Mouse (Mus musculus) megakaryocyte, embryonic 14.5 days (primary cell): ENCODE measurements around the gene Ttc39b. TPM values are rescaled to one million over a fixed set of nuclear protein-coding genes. Genes with fewer than 3 reads are reported as not detected.

ENCODE experiments used
- H3K27me3 ChIP-seq: replicated peaks from 2 replicates; pipeline ENCODE3; 2012; ENCODE audit warnings: inconsistent platforms
- H3K36me3 ChIP-seq: replicated peaks from 2 replicates; pipeline ENCODE3; 2012; ENCODE audit warnings: low read length, inconsistent platforms, mixed read lengths
- H3K4me1 ChIP-seq: 2 replicates; pipeline ENCODE4 v1.6.1; 2012; ENCODE audit warnings: inconsistent platforms
- H3K4me3 ChIP-seq: replicated peaks from 2 replicates; pipeline ENCODE3; 2012; ENCODE audit warnings: moderate library complexity, mild to moderate bottlenecking, inconsistent platforms
- H3K9me3 ChIP-seq: 2 replicates; pipeline ENCODE4 v1.6.1; 2012; ENCODE audit warnings: inconsistent platforms
- FLI1 ChIP-seq: IDR thresholded peaks from 2 replicates; pipeline ENCODE4 v1.6.1; 2012; ENCODE audit warnings: low read length, inconsistent platforms, mixed read lengths
- GATA1 ChIP-seq: IDR thresholded peaks from 3 replicates; pipeline ENCODE4 v1.6.1; 2012; ENCODE audit warnings: mixed read lengths, low read length, inconsistent platforms, borderline replicate concordance
- polyA plus RNA-seq: library from polyadenylated mRNA; stranded (reverse); fragments of >175 nt; gene quantifications from 2 replicates; pipeline ENCODE4 v1.2.3, GENCODE M21; 2012; ENCODE audit warnings: low replicate concordance; ENCODE audit not compliant: insufficient read depth

Ttc39b gene
- 2.4 TPM in 1 of 2 replicates, not detected in the other for polyA plus RNA-seq

DNA sequence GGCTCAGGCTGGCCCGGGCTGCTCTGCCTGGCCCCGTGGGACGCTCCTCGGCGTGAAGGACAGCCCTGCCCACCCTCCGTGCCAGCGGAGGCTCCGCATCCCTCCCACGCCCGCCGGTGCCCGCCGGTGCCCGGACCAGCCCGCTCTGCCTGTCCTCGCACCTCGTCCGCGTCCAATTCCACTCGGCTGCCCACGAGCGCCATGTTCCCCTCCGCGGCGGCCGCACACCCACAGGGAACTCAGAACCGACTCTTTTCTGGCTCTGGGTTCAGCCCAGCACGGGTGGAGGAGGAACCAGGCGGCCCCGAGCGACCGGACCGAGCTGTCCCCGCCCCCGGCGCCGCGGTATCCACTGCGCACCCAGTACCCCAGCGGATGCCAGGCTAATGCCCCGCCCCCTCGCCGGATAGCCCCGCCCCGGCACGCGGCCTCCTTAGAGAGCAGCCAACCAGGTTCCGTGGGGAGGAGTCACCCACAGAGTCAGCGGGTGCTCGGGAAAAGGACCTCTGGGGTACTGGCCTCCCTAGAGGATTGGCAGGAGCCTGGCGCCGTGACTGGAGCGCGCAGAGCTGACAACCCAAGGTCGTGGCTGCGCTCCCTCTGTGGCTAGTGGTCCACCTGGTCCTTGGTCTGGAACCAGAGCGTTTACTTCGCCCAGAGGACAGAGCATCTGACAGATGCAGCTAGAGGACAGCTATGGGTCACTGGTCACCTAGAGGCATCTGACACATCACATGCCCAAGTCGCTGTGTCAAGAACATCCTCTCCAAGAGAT is at the start of gene Ttc39b:
TSS of gene Ttc39b (minus strand) at position 346 of the 775 bp plus-strand sequence.
- TF ChIP-seq FLI1 (no peak), GATA1 (no peak)
- no peaks in the 10 kb centered on the region for H3K36me3 ChIP-seq
- peaks cover 47% of the 10 kb centered on the region for H3K4me1 ChIP-seq
- H3K9me3 ChIP-seq, result no peaks in the 10 kb centered on the region
- peak within 1 kb of the TSS; percentile 98 for H3K4me3 ChIP-seq
- H3K27me3 ChIP-seq, result peaks cover 3% of the 10 kb centered on the region

- Histone ChIP-seq H3K9me3 (no peaks in the 10 kb centered on the region), H3K4me1 (no peaks in the 10 kb centered on the region), H3K36me3 (no peaks in the 10 kb centered on the region), H3K4me3 (no peak overlapping the region), H3K27me3 (peaks cover 19% of the 10 kb centered on the region)
- no peak for TF ChIP-seq FLI1
- TF ChIP-seq GATA1, result no peak
These were observed 49.3 kb upstream of the Ttc39b start for GRCm38 (mm10) chr4:83373381-83373780.

DNA sequence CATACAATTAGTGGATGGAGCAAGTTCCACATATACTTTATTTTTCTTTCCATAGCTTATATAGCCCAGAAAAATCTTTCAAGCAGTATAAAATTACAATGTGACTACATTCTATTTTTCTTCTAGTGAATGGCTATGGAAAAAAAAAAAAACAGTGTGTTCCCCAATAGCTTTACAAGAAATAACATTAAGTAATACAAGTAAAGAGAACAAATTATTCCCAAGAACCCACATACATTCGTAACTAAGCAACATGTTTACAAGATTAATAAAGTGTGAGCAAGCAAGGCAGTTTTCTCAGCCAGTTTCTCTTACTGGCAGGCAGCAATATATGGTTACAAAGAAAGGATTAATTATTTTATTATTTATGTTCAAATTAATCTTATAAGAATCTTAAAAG is 33.7 kb upstream of the Ttc39b start:
- Histone ChIP-seq H3K36me3 (no peaks in the 10 kb centered on the region), H3K9me3 (peaks cover 40% of the 10 kb centered on the region), H3K27me3 (peaks cover 22% of the 10 kb centered on the region), H3K4me3 (no peak overlapping the region), H3K4me1 (peaks cover 4% of the 10 kb centered on the region; the same call in 1 of the 2 replicates)
- TF ChIP-seq FLI1, result no peak
- TF ChIP-seq GATA1, result no peak

GRCm38 (mm10) chr4:83354786-83355185 is 30.7 kb upstream of the Ttc39b start:
- Histone ChIP-seq H3K4me1 (peaks cover 4% of the 10 kb centered on the region; the same call in 1 of the 2 replicates), H3K9me3 (peaks cover 26% of the 10 kb centered on the region), H3K36me3 (no peaks in the 10 kb centered on the region), H3K27me3 (peaks cover 26% of the 10 kb centered on the region), H3K4me3 (no peak overlapping the region)
- TF ChIP-seq FLI1, result no peak
- no peak for TF ChIP-seq GATA1

DNA sequence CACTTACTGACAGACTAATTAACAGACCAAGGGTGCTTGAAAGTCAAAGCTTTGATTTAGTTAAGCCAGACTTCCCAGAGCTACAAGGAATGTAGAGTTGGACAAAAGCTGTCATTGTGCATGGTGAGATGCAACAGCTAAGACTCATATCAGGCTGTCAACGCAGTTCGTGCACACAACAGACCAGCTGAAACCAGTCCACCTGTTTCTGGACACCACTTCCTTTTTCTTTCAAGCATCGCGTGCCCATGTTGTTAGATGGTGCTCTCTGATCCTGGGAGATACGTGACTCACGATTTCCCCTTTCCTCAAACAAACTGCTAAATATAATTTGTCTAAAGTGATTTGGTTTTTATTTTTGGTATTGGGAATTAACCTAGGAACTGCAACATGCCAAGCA is 29.9 kb upstream of the Ttc39b start:
- no peak for TF ChIP-seq GATA1
- TF ChIP-seq FLI1, result no peak
- Histone ChIP-seq H3K36me3 (no peaks in the 10 kb centered on the region), H3K4me3 (no peak overlapping the region), H3K9me3 (peaks cover 17% of the 10 kb centered on the region), H3K4me1 (peaks cover 4% of the 10 kb centered on the region; the same call in 1 of the 2 replicates), H3K27me3 (peaks cover 27% of the 10 kb centered on the region)

DNA sequence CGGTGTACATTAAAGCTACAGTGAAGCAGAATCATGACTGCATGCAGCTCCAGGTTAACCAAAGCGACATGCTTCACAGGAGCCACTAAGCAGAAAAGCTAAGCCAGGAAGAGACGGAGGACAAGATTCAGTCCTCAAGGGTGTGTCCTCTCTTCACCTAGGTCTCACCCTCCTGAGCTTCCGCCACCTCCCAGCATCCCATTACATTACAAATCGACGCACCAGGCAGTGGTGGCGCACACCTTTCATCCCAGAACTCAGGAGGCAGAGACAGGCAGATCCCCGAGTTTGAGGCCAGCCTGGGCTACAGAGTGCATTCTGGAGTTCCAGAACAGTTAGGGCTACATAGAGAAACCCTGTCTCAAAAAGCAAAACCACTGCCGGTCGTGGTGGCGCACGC is 29.2 kb upstream of the Ttc39b start:
- peaks cover 4% of the 10 kb centered on the region; the same call in 1 of the 2 replicates for H3K4me1 ChIP-seq
- H3K4me3 ChIP-seq, result no peak overlapping the region
- no peaks in the 10 kb centered on the region for H3K36me3 ChIP-seq
- peaks cover 28% of the 10 kb centered on the region for H3K27me3 ChIP-seq
- H3K9me3 ChIP-seq, result peaks cover 12% of the 10 kb centered on the region
- TF ChIP-seq GATA1 (no peak), FLI1 (no peak)

DNA sequence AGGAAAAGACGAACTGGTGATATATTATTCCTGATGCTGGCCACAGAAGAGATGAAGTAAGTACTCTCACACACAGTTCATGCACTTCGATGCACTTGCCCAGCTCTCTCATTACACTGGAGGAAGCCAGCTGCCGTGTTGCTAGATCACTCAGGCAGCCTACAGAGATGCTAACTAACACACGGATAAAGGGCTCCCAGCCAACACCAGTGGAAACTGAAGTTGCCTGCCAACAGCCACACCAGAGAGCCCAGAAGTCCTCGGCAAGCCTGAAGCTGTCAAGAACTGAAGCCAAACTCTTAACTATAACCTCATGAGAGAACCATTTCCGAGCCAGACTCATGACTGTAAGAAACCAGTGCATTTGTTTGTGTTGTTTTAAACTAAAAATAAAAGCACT is 26.7 kb upstream of the Ttc39b start:
- Histone ChIP-seq H3K9me3 (peaks cover 8% of the 10 kb centered on the region), H3K36me3 (no peaks in the 10 kb centered on the region), H3K27me3 (peaks cover 35% of the 10 kb centered on the region), H3K4me3 (no peak overlapping the region), H3K4me1 (peaks cover 4% of the 10 kb centered on the region; the same call in 1 of the 2 replicates)
- TF ChIP-seq FLI1, result no peak
- no peak for TF ChIP-seq GATA1

- Histone ChIP-seq H3K4me3 (no peak overlapping the region), H3K36me3 (no peaks in the 10 kb centered on the region), H3K4me1 (peaks cover 2% of the 10 kb centered on the region; the same call in 1 of the 2 replicates), H3K27me3 (peaks cover 44% of the 10 kb centered on the region), H3K9me3 (peaks cover 9% of the 10 kb centered on the region)
- TF ChIP-seq GATA1 (no peak), FLI1 (no peak)
These were observed 24.9 kb upstream of the Ttc39b start for GRCm38 (mm10) chr4:83348970-83349369.

DNA sequence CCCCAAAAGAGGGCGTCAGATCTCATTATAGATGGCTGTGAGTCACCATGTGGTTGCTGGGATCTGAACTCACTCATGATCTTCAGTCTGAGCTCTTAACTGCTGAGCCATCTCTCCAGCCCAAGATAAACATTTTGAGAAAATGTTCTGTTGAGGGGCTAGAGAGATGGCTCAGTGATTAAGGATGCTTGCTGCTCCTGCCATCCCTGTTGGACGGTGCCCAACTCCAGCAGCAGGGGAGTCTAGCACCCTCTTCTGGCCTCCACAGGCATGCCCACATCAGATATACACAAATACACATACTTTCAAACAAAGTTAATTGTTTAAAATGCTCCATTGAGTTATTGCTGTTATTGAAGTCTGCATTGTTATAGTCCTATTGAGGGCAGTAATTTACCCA is 19.8 kb upstream of the Ttc39b start:
- H3K36me3 ChIP-seq, result no peaks in the 10 kb centered on the region
- H3K4me1 ChIP-seq, result no peaks in the 10 kb centered on the region
- H3K9me3 ChIP-seq, result peaks cover 11% of the 10 kb centered on the region
- no peak overlapping the region for H3K4me3 ChIP-seq
- no peak for TF ChIP-seq FLI1
- no peak for TF ChIP-seq GATA1
- peaks cover 54% of the 10 kb centered on the region for H3K27me3 ChIP-seq

DNA sequence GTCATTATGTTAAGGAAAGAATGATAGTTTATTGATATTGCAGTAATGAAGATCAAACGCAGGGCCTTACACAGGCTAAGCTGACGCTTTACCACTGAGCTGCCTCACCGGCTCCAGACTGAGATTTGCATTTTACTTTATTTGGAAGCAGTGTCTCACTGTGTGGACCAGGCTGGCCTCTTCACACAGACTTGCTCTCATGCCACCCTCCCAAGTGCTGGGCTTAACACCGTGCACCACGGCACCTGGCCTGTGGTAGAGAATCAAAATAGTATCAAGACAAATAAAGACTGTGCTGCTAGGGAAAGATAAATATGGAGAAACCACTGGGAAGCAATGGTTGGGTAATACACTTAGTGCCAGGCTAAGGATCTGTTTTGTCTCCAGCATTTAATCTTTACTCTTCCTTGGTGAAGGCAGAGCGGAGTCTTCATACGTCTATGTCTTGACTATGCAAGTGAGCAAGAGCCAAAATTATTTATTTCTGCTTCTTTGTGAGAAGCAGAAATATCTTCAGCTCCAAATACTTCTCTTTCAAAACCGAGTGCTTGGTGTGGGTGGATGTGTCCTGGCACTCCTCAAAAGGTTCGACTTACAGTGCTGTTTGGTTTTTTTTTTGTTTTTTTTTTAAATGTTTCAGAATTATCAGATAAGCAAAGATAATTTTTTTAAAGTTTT is 19.2 kb upstream of the Ttc39b start:
- peaks cover 11% of the 10 kb centered on the region for H3K9me3 ChIP-seq
- H3K4me1 ChIP-seq, result no peaks in the 10 kb centered on the region
- no peak for TF ChIP-seq FLI1
- TF ChIP-seq GATA1, result no peak
- H3K36me3 ChIP-seq, result no peaks in the 10 kb centered on the region
- H3K4me3 ChIP-seq, result no peak overlapping the region
- peaks cover 57% of the 10 kb centered on the region for H3K27me3 ChIP-seq
